Mouse (Mus musculus) splenic B cell, adult 2 months (primary cell): Measurements from ENCODE around the gene Fbxo5.

Source experiments
- DNase-seq: peaks from one replicate; pipeline ENCODE4 v3.0.0-alpha.2; 2011; ENCODE audit warnings: low read depth, low spot score
- H3K27me3 ChIP-seq: 2 replicates; pipeline ENCODE4 v1.6.1; 2012; ENCODE audit warnings: mild to moderate bottlenecking, low read length, moderate library complexity, mixed read lengths; ENCODE audit not compliant: control insufficient read depth, poor library complexity, insufficient read depth, severe bottlenecking
- H3K36me3 ChIP-seq: 2 replicates; pipeline ENCODE4 v1.6.1; 2012; ENCODE audit warnings: mild to moderate bottlenecking, low read length, moderate library complexity, mixed read lengths; ENCODE audit not compliant: control insufficient read depth, poor library complexity, insufficient read depth, severe bottlenecking

Gene Fbxo5

DNA sequence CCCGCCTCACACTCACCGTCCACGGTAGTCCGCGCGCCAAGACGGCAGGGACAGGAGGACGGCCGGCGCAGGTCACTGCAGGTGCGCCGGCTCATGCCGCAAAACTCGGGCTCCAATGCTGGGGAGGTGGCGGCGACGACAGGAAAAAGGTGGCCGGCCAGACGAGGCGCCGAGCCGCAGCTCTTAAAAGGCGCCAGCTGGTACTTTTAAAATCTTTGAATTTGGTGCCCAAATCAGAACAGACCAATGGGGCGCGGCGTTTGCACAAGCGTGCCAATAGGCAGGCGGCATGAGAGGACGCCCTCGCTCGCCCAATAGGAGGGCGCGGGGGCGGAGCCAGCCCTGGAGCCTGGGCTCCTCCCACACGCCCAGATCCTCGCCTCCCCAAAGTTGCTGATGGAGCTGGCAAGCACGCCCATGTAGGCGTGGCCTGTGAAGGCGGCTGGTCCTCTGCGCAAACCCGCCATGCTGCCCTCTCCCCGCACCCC lies at the start of gene Fbxo5:
Fbxo5 (minus strand) TSS at position 358 of the 488 bp plus-strand sequence.
- no peaks in the 10 kb centered on the region for H3K27me3 ChIP-seq
- peak; percentile 99 for DNase-seq
- peaks cover 8% of the 10 kb centered on the region for H3K36me3 ChIP-seq

DNA sequence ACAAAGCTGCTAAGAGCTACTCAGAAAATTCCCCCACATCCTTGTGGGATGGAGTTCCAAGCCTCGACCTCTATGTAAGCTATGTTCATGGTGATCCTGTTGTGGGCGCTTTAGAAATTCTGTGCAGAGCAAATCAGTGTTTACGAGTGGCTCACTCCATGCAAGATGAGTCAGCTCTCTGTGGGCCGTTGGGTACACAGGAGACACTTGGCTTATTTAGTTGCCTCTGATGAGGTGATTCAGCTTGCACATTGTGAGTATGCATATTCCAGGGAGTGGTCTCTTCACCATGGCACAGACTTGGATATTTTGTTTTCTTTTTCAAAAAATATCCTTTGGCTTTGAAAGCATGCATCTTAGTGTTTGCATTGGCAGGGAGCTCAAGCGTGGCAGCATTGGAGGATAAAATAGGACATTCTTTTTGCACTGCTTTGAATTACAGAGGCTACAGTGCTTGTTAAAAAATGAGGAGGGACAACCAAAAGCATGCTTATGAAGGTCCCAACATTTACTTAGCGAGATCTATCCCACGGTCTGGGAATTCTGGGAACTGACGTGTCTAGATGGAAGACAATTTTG lies 48.0 kb upstream of the Fbxo5 start:
- DNase-seq = no peak
- no peaks in the 10 kb centered on the region for H3K27me3 ChIP-seq
- H3K36me3 ChIP-seq = no peaks in the 10 kb centered on the region

DNA sequence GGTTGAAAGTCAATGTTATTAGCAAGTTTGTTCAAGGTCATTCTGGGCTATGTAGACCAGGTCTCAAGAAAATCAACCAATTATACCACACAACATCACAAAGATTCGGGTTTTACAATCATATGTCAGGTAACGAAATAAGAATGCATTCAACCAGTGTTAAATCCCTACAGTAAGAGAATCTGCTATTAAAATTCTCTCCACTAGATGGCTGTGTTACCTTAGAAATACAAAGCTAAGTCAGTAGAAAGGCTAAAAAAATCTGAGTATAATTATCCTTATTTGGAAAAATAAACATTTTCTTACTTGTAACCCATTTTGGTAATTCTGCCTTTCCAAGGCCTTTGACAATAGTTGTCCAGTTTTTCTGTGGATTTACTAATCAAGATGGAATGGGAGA lies 41.5 kb upstream of the Fbxo5 start:
- no peaks in the 10 kb centered on the region for H3K36me3 ChIP-seq
- peak; percentile 40 for DNase-seq
- no peaks in the 10 kb centered on the region for H3K27me3 ChIP-seq

DNA sequence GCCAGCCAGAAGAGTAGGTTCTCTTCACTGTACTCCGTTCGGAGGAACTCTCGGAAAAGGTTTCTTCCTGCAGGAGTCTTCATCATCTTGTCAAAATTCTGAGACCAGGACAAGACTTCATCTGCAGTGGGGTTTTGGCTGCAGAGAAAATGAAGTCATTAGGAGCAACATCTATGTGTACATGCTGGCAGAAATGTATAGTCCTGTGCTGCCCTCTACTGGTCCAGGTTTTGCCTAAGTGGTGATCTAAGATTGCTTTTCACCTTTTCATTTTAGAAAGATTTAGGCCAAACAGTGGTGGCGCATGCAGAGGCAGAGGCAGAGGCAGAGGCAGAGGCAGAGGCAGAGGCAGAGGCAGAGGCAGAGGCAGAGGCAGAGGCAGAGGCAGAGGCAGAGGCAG lies 36.0 kb upstream of the Fbxo5 start:
- H3K27me3 ChIP-seq = no peaks in the 10 kb centered on the region
- peak; percentile 88 for DNase-seq
- H3K36me3 ChIP-seq = no peaks in the 10 kb centered on the region

DNA sequence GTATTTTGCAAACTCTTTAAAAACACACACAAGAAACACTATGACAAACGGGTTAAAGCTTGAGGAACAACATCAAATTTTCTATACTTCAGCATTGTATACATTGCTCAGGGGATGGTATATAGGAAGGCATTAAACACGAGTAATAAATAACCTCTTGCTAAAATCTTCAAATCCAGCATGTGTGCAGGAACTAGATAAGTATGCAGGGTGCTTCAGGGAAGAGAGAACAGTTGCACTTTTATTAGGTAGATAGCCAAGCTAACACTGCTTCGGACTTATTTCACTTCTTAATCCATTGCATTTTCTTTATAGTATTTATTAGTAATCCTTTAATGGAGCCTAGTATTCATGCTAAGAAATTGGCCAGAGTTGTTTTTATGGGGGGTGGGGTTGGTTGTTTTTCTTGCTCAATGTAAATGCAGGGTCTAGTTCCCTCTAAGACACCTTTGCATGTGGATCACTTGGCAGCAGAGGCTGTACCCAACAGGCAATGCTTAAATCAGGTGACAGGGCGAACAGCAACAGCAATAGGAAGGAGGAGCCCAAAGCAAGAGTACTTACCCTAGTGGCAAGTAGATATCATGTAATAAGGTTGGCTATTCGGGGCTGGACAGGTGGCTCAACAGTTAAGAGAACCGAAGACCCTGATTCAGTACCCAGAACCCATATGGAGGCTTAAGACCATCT lies 21.1 kb upstream of the Fbxo5 start:
- Histone ChIP-seq H3K36me3 (no peaks in the 10 kb centered on the region), H3K27me3 (no peaks in the 10 kb centered on the region)
- DNase-seq = no peak

DNA sequence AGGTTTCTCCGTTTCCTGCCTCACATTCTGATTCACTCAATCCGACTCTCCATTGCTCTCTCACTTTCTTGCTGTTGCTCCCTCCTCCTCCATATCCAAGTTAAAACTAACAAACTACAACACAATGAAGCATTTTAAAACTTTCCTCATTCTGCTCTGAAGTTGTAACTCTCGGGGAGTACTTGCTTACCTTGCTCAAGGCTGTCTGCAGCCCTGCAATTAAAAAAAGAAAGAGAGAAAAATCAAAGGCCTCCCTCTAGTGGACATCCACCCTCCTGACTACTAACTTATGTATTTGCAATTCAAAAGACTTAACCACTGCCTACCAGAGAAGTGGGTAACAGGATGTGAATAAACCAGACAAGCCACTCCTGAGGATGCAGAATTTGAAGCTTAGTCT lies 19.4 kb upstream of the Fbxo5 start:
- DNase-seq = peak; percentile 87
- Histone ChIP-seq H3K27me3 (no peaks in the 10 kb centered on the region), H3K36me3 (peaks cover under 1% of the 10 kb centered on the region; the same call in 1 of the 2 replicates)

DNA sequence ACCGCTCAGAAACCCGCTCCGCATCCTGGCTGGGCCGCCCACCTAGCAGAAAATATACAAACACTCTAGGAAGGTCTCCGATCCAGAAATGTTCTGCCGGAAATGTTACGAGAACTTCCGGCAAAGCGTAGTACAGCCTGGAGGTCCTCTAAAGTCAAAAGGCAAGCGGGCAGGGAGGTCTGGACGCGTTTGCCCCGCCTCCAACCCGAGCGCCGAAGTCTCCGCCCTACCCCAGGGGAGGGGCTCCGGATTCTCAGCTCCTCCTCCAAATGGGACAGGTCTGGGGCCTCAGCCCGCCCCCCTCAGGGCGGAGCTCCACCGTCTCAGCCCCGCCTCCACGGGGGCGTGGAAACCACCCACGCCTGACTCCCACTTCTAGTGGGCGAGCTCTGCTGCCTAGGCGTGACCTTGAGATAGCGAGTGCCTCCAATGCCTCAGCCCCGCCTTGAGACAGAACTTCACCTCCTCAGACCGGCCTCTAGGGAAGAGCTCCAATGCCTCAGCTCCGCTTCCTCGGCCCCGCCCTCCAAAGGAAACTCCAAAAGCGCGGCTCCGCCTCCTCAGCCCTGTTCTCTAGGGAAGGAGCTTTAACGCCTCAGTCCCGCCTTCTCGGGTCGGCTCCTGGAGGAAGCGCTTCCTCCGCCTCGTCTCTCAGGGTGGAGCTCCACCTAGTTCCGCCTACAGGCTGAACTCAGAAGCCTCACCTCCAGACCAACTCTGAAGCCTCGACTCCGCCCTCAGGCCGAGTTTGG lies 18.5 kb upstream of the Fbxo5 start, which contains the start of gene Mtrf1l:
Mtrf1l (minus strand) TSS at position 171 of the 752 bp plus-strand sequence.
- DNase-seq = peak; percentile 98
- no peaks in the 10 kb centered on the region for H3K27me3 ChIP-seq
- H3K36me3 ChIP-seq = peaks cover 6% of the 10 kb centered on the region

DNA sequence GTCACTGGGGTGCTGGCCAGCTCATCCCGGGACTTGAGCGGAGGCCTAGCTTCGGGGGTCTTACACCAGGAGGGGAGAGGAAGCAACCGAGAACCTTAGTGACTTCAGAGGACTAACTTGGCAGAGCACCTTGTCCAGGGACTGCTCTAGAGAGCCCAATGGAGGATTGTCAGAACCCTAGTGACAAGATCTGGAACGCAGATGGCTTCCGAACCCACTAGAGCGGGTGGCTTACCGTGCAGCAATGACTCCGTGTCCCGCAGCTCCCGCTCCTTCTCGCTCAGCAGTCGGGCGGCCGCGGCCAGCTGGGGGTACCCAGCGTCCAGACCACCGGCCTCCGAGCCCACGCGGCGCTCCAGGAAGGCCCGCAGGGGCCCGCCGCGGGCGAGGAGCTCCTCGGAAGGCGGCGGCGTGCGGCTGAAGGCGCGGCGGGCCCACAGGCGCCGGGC lies 17.9 kb upstream of the Fbxo5 start:
- Histone ChIP-seq H3K27me3 (no peaks in the 10 kb centered on the region), H3K36me3 (peaks cover 8% of the 10 kb centered on the region)
- DNase-seq = peak; percentile 36

DNA sequence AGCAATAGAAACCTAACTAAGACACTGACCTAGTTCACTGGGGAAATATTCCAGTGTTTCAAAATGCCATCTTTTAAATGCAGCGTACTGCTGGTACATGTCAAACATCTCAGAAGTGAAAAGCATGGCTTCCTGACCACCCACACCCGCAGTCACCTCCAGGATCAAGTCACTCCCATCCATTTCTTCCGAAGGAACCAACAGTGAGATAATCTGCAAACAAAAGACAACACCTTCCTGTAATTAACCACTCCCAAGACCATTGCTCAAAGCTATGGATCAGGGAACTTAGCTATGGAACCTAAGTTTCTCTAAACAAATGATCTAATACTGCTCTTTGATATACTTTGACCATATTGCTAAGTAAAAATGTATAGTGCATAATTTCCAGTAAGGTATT lies 13.4 kb upstream of the Fbxo5 start:
- no peak for DNase-seq
- H3K27me3 ChIP-seq = no peaks in the 10 kb centered on the region; the same call in 1 of the 2 replicates
- peaks cover 17% of the 10 kb centered on the region for H3K36me3 ChIP-seq

DNA sequence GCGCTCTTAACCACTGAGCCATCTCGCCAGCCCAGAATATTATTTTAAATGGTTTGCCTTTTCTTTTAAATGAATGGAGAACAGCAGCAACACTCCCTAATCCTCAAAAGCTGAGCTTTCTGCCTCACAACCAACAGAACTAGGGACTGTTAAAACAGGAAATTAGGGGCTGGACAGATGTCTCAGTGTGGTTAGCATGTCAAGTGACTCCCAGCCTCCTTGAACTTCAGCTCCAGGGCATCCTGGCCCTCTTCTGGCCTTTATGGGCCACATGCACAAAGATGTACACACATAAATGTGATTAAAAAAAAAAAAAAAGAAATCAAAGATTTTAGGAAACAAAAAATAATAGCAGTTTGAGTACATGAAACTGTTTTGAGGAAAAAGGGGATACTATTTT lies 10.6 kb upstream of the Fbxo5 start:
- Histone ChIP-seq H3K36me3 (peaks cover 23% of the 10 kb centered on the region), H3K27me3 (no peaks in the 10 kb centered on the region; the same call in 1 of the 2 replicates)
- DNase-seq = no peak

DNA sequence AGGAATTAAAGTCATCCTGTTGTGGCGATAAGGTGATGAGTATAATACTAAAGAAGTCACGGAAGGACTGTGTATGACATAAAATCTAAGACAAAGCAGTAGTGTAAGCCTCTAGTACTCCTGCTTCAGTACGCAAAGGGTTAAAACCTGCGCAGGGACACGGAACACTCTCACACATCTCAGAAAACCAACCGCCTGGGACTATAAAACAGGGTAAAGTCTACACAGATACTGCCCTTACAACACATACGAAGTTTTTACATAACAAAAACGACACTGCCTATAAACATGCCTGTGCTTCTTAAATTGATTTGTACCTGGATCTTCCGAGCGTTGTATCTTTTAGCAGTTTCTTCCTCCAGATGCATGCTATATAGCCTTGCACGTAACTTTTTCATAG lies 8.3 kb upstream of the Fbxo5 start:
- no peak for DNase-seq
- H3K36me3 ChIP-seq = peaks cover 17% of the 10 kb centered on the region
- no peaks in the 10 kb centered on the region; the same call in 1 of the 2 replicates for H3K27me3 ChIP-seq

DNA sequence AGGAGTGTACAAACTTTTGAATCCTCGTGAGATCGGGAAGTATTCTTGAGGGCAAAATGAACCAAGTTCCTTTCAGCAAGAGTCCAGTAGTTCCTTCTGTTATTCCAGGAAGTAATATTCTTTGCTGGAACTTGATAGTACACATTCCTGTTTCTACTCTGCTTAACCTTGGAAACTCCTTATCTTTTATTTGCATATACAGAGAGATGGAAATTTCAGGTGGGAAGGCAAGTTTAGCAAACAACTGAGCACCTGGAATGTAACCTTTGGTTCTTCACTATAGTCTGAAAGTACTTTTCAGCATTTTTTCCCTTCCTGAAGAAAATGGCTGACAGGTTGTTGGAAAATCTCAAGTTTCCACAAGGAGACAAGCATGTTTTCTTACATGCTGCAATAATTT lies 2.3 kb upstream of the Fbxo5 start:
- Histone ChIP-seq H3K36me3 (peaks cover 4% of the 10 kb centered on the region; the same call in 1 of the 2 replicates), H3K27me3 (no peaks in the 10 kb centered on the region)
- no peak for DNase-seq

DNA sequence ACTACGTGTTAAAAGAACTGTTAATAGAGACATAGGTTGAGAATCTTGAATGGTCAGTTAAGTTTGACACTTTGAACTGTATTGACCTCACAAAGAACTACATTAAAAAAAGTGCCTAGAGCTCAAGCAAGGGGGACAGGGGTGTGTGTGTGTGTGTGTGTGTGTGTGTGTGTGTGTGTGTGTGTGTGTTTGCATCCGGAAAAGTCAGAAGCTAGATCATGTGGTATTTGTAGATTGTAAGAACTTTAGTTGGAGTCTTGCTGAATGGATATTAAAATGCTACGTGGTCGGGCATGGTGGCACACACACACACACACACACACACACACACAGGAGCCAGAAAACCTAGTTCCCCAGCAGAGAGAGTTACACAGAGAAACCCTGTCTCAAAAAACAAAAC lies 1.6 kb upstream of the Fbxo5 start:
- Histone ChIP-seq H3K36me3 (peaks cover 6% of the 10 kb centered on the region), H3K27me3 (no peaks in the 10 kb centered on the region)
- DNase-seq = no peak

DNA sequence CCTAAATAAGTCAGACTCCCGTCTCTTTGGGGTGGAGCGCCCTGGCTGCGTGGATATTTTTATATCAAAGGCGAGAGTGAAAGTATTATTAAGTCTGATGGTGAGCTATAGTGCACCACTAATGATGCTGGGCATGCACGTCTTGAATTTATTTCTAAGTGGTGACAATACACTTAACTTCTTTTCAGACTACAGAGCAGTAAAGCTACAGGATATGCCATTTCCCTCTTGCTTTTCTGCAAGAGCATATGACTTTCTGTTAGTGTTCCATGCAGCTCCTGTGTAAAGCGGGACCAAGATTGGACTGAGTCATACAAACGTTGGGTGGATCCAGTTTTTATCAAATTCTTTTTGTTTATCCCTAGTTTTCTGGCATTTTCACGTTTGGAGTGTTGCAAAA lies 1.0 kb upstream of the Fbxo5 start:
- Histone ChIP-seq H3K36me3 (peaks cover 8% of the 10 kb centered on the region), H3K27me3 (no peaks in the 10 kb centered on the region)
- no peak for DNase-seq
